Mouse (Mus musculus) embryo, embryonic 10.5 days (tissue): ENCODE data around the gene Lrp8.
A peak's percentile ranks its signal among the peaks of the same experiment; 100 is the strongest.

Experiments used
- DNase-seq: peaks from one replicate; pipeline ENCODE4 v3.0.0-alpha.2; 2015; ENCODE audit warnings: low spot score

Gene Lrp8

DNA sequence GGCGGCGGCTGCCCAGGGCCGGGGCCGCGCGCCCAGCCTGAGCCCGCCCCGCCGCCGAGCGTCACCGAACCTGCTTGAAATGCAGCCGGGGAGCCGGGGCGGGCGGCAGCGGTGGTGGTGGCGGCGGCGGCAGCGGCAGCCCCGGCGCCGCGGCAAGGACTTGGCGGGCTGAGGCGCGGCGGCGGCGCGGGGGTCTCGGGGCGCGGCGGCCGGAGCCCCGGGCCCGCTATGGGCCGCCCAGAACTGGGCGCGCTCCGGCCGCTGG is at the start of gene Lrp8:
Gene Lrp8, plus strand, starts transcription at position 77 of the 265 bp plus-strand sequence.
- no peak for DNase-seq

DNA sequence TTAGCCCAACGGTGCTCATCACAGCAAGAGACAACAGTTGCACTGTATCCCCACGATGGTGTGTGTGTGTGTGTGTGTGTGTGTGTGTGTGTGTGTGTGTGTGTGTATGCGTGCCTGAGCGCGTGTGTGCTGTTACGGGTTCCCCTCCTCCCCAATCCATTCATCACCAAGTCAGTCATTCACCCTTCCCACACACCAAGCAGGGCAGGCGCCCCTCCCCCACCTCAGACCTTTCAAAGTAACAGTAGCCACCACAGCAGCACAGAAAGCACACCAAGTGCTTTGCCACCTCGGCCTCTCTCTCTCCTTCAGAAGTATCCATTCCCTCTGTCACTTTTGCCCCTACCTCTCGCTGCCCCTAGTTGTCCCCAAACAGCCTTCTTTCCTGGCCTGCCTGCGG is 45.8 kb upstream of the Lrp8 start:
- DNase-seq = peak; percentile 58

DNA sequence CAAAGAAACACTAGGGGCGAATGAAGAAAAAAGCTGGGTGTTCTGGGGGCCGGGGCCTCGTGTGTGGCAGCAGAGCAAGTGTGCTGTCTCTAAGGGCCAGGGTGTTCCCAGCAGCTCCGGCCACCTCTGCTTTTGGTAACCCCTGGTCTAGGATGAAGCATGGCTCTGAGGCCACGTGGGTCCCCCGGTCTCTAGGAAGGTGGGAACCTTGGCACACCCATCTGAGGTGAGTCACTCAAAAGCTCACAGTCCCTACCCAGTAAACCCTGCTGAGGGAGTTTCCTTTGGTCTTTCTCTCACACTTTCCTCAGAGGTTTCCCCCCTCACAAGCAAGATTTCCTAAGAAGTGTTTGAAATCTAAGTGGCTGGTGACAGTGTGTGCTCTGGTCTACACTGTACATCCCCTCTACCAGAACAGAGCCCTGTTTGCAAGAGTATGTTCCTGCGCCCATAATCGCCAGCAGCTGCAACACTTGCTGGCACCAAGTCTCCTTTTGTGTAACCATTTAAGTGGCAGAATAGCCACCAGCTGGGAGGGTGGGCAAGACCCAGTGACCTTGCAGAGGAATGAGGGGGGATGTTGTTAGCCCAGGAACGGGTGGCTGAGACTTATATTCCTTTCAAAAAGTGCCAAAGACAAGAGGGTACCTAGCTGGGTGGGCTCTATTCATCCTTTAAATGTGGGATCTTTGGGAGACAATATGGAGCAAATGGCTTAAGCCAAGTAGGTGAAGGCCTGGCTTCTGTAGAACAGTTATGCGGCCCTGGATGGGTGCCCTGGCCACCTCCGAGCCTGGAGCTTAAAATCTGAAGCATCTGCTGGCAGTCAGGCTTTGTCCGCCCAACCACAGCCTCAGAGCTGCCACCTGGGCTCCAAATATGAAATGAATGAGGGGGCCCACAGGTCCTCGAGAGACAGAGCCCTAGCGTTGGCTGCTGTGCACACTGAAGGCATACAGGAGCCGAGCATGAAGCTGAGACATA is 44.3 kb upstream of the Lrp8 start:
- no peak for DNase-seq

DNA sequence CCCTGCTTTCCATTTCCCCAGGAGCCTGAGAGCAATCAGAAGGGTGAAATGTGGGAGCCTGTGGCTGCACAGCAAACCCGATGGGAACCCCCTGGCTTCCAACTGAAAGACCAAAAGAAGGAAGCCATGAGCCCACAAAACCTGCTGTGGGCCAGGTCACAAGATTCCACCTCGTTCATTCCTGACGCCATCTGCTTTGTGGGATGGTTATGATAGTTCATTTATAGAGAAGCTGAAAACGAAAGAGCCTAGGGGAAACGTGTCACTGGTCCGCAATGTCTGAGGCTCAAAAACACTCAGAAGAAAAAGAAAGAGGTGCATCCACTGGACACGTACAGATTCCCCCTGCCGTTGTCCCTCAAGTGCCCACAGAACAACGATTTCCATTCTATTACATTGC is 43.1 kb upstream of the Lrp8 start:
- no peak for DNase-seq

DNA sequence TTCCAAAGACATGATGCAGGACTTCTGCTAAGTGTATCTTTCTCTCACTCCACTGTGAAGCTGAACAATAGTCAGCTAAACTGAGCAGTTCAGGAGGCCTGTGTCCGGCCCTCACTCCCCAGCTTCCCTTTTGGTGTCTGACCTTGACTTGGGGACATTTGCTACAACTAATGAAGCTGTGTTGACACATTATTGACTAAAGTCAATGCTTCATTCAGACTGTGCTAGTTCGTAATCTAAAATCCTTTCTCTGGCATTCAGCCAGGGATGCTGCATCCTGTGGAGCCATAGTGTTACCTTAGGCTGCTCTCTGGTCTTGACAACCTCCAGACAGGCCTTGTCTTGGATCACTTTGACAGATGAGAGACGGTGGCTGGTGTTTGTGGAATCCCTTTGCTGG is 39.1 kb upstream of the Lrp8 start:
- DNase-seq = no peak

DNA sequence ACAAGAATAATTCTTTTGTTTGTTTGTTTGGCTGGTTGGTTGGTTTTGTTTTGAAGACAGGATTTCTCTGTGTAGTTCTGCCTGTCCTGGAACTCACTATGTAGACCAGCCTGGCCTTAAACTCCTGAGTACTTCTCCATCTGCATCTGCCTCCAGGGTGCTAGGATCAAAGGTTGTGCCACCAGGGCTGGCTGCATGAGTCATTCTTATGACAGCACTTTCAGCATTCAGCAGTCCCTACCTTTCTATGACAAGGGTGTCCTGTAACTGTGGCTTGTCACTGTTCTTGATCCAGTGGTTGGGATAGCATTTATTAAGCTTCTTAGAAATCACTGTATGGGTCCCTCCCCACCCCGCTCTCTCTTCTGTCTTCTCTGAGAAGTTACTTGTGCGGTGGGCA is 38.5 kb upstream of the Lrp8 start:
- no peak for DNase-seq

DNA sequence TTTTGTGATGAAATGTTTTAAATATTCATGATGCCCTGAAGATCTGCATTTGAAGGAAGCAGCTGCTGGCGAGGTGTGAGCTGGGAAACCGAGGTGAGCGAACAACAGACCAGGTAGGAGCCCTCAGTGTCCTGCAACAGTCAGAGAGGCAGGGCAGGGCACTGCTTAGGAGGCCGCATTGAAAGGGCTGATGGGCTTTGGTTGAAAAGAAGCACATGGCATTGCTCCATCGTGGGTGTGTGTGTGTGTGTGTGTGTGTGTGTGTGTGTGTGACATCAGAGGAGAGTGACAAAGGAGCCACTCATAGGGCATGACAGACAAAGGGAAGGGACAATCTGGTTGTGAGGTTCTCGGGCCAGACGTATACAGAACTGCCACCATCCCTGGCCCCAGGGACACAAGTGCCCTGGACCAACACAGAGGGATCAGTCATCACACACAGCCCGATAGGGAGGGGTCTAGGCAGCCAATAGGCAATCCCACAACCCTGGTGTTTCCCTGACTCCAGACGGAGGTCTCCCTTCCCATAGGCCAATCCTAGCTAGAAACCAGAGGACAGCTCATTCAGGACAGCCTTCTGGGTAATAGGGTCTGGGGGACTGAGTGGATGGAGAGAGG is 36.8 kb upstream of the Lrp8 start:
- DNase-seq = peak; percentile 23

DNA sequence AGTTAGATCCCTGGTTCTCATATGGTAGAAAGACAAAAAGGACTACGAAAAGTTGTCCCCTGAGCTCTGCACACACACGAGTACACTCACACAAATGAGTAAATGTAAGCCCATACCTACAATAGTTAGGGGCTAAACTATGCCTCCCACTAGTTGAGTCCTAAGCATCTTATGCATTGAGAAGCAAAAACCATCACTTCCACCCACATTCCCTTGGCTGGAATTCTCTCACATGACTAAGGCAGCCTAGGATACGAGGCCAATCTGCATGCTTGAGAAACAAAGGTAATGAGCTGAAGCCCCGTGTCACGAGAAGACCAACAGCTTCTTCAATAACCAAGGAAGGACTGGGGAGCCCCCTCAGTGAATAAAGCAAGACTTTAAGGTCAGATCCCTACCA is 35.9 kb upstream of the Lrp8 start:
- peak; percentile 59 for DNase-seq

DNA sequence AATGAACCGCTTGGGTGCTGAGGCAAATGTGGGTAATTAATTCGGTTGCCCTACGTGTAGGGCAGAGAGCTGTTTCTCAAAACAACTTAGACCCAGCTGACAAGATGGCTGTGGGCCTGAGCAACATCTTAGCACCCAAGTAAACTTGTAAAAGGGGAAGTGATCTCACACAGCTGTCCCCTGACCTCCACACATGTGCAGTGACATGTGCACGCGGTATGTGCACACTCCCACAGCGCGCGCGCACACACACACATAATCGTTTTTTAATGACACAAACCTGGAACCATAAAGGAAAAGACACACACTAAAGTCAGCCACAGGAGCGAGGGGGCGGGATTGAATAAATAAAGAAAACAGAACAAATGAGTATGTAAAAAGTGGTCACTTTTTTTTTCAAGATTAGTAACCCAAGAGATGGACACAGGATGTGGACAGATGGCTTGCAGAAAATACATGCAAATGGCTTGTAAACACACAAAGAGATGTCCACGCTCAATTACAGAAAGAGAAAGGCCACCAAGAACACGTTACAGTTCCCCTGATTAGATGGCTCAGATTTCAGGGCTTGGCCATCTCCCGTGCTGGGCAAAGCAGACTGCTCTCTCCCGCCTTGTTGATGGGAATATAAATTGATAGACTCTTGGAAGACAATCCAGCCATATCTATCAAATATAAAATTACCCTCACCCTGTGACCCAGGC is 29.8 kb upstream of the Lrp8 start:
- DNase-seq = peak; percentile 31

DNA sequence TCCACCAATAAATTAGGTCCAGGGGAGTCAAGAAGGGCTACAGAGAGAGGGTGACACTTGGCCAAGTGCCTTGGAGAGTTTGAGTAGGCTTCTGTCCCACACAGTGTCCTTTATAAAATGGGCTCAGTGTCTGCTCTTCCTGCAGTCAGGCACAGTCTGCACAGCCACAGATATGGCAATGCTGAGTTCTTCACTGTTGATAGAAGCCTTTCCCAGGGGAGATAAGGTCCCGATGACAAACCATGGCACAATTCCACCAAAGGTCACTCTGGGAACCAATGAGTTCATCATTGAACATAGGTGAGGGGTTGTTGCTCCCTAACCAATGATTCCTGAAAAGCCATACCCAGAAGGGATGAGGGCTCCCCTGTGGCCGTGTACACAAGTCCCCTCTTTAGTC is 27.2 kb upstream of the Lrp8 start:
- DNase-seq = no peak

DNA sequence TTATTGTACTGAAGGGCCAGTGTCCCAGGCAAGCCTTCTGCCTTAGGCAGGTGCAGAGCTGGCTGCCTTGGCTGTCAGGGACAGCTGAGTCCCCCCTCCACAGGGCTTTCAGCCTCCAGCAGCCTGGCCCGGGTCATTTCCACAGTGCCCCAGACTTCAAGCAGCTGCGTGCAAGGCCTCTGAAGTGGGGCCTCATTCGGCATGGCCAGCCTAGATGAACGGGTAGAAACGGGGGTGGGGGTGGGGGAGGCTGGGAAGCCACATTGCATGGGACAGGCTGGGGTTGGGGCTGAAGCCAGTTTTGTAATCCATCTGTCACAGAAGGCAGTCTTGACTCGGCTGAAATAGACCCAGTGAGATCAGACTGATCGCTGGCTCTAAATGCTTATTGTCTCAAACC is 26.4 kb upstream of the Lrp8 start:
- peak; percentile 47 for DNase-seq

DNA sequence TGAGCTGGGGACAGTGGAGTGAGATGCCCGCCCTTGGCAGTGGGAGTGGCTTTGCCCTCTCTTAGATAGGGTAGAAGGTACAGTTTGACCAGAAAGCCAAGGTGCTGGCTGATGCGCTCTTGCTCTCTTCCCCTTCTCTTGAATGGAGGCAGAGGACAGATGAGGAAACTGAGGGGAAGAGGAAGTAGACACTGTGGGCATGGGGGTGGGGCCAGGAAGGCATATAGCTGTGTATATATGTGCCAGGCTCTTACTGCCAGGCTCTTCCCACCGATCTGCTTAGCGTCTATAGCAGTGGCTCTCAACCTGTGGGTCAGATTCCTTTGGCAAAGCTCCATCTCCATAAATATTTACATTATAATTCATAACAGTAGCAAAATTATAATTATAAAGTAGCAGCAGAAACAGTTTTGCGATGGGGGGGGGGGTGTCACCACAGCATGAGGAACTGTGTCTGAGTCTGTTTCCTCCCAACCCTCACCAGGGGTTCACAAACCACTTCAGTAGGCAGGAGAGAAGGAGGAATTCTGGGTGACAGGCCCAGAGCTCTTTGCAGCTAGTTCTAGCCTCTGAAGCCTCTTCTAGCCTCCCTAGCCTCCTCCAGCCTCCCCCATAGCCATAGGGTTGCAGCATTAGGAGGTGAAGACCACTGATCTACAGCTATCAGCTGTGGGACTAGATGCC is 24.9 kb upstream of the Lrp8 start:
- no peak for DNase-seq

DNA sequence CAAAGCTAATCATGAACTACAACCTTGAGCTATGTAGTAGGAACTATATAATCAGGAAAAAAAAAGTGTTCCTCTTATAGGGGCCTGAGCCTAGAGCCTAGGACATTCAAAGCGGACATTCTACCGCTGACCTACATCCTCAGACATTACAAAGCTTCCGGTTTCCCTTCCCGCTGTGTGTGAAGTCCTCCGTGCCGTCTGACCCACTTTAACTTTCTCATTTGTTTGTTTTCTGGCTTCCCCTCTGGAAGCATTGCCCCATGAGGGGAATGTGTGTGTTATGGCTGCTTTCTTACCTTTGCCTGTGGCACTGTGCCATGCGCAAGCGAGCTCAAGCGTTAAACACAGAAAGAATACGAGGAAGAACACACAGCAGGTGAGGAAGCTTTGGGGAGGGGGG is 18.5 kb upstream of the Lrp8 start:
- DNase-seq = no peak

DNA sequence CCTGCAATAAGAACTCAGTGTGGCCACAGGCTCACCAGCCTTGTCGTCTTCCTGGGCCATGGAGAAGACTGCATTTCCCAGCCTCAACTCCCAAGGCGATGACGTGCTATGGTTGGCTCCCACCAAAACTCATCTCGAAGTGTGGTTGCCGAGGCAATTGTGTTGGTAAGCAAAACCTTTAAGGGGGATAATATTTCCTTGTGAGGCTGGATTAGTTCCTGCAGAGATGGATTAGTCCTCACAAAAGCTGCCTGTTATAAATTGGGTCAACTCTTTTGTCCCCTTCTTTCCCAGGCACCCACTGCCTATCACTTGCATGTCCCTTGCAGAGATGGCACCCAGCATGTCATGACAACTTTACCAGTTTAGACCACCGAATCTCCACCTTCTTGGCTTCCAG is 13.2 kb upstream of the Lrp8 start:
- no peak for DNase-seq

DNA sequence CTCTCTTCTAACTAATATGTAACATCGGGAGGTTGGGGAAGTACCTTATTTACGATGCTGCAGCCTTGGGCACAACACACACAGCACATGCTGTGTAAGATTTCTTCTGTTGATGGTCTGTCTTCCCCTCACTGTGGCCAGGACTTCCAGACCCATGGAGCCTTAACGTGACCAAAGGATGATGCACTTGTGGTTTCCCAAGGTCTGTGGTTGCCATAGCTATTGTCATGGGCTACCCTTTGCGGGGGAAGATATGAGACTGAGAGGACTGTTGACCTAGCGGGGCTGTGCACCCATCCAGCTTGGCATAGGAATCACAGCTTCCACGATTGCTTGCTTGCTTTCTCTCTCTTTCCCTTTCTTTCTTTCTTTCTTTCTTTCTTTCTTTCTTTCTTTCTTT is 1.3 kb upstream of the Lrp8 start:
- no peak for DNase-seq

DNA sequence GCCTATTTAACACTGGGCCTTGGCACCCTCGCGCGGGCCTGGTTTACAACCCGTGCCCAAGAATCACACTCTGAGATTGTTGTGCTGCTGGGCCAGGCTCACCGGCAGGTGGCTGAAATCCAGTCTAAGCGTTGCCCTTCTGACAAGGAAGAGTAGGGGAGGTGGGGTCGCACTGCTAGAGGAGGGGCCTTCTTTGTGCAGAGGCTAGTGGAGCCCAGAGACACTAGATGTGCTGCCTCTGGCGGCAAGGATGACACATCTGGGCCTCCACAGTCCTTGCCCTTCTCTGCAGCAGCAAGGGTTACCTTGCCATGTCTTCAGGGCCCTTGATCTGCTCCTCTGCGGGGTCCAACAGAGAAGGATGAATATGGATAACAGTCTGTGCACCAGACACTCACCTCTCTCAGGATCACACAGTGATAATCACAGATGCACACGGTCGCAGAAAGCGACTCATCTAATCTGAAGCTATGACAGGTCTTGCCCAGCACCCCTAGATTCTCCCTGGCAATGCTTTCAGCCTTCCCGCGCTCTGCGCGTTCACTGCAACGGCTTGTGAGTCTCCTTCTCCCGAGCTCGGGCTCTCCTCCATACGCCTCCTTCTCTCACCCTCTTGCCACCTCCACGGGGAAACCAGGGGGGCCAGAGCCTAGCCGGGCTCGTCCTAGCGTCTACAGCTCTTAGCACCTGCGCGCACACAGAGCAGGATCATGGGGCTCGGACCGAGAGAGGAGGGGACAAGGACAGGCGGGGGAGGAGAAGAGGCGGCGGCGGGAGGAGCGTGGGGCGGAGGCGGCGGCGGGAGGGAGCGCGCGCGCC is 486 bp upstream of the Lrp8 start:
- DNase-seq = peak; percentile 86

DNA sequence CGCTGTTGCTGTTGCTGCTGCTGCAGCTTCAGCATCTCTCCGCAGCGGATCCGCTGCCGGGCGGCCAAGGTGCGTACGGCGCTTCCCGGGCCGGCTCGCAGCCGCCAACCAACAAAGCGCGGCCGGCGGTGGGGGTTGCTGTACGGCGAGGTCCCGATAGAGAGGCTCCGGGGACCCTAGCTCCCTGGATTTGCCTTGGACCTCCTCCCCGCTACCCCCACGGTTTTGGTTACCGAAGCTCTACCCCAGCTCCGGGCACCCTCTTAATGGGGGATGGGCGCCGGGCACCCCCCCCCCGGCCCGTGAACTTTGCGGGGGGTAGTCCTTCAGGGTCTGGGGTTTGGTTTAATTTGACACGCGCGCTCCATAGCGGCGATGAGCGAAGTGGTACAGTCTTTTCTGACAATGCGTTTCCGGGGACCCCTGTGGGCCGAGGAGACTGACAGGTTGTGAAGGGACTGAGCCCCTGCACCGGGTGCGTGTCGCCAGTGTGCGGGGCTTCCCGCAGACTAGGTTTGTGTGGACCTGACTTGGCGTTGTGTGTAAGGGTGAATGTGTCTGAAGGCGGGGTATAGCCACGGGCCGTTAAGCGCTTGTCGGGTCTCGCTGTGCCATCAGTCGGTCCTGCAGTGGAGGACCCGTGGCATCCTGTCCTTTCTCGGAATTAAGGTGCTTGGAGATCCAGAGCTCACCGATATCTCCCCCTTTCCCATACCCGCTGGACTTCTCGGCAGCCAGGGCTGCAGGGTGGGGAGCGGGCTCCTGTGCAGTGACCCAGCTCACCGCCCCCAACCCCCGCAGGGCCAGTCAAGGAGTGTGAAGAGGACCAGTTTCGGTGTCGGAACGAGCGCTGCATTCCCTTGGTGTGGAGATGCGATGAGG is 630 bp downstream of the Lrp8 start:
- DNase-seq = peak; percentile 41

DNA sequence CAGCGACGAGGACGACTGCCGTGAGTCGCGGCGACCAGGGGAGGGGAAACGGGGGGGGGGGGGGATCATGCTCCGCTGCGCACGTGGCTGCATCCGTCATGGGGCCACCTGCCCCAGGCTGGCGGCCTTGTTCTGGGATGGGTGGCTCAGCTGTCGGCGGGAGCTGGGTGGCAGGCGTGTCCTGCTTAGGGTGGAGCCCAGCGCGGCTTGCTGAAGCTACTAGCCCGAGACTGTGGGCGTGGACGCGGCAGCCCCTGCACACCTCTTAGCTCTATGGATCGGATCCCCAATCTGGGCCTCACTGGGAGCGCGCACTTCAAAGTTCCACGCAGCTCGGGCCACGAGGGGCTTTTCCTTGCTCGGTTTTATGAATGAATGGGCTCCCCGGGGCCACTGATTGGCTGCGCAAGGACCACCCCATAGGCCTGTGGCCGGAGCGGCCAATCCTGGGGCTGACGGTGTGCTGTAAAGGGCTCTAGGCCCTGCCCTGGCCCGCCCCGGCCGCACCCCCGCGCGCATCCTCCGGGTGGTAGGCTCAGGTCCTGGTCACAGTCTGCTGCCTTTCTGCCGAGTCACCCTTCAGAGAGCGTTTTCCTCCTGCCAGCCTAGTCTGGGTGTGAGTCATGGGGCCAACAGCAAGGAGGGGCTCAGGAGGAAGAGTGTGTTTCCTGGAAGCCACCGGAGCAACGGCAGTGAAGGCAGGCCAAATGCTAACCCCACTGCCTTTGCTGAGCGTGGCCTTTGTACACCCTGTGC is 1.5 kb downstream of the Lrp8 start:
- peak; percentile 93 for DNase-seq

DNA sequence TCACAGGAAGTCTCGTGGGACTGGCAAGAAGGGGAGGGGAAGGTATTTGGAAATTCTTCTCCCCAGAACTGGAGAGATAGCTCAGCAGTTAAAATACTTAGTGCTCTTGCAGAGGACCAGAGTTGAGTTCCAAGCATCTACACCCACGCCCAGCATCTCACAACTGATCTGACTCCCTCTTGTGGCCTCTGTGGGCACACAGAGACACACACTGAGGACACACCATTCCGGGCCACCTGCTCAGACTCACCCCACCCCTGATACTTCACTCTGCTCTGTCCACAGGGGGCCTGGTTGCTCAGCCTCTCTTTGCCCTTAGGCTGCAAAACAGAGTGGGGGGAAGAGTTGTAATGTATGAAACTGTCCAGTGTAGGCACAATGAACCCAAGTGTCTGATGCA is 3.4 kb downstream of the Lrp8 start:
- no peak for DNase-seq

DNA sequence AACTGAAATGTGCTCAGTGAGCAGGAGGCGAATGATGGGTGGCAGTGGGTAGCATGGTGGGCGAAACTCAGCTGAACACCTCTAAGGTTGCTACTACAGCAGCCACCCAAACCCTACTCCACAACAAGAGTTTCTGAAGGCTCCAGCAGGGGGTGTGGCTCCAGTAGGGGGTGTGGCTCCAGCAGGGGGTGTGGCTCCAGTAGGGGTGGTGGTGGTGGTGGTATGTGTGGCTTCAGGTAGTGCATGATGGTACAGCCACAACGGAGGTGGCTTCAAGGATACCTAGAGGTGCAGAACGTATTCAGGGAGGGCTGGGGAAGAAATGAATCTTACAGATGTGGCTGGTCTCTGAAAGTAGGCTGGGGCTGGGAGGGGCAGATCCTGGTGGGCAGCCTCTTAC is 5.7 kb downstream of the Lrp8 start:
- DNase-seq = no peak
